Mouse (Mus musculus): ENCODE results near the gene Ubald2.

- TF ChIP-seq CTCF (IDR thresholded peaks at IDR 0.05), result no peak
- TF ChIP-seq EP300 (IDR thresholded peaks at IDR 0.05), result no peak
Observed at GRCm38 (mm10) chr11:116443311-116443710, 9.4 kb downstream of the Ubald2 start.
